24 mouse cellular contexts compared by ENCODE assay signal in genomic region chr12:118128116-118128515, GRCm38 (mm10).
A peak's percentile ranks its signal among the peaks of the same experiment; 100 is the strongest.
DNase-seq lines count a peak whose midpoint lies in the region; ATAC-seq and TF ChIP-seq lines count a peak whose summit lies in the region.
"Had no signal": no experiment of that assay in that cellular context is flagged by ENCODE, and none has a peak within 500 bp of the region (broad histone marks: within the 10 kb centered on the region; RNA-seq: fewer than 3 reads in every experiment).

No protein-coding gene starts in this region.

- H3K27ac ChIP-seq in liver, postnatal 0 days (ENCODE audit: low read depth) = no peak overlapping the region
- H3K27ac ChIP-seq in CH12.LX (ENCODE audit: insufficient read depth, low read depth) = no peak overlapping the region
- H3K27ac ChIP-seq: embryonic facial prominence, embryonic 13.5 days; embryonic facial prominence, embryonic 15.5 days; forebrain, embryonic 10.5 days; forebrain, embryonic 12.5 days had no signal

- no peak for TF ChIP-seq CTCF in liver, postnatal 0 days (IDR thresholded peaks at IDR 0.05; ENCODE audit: low read depth)
- no peak for TF ChIP-seq CTCF in CH12.LX (conservative IDR thresholded peaks at IDR 0.05 in 1 of 2, IDR thresholded peaks at IDR 0.05 in 1 of 2; ENCODE audit: low read depth in 2 of 2, low read length in 2 of 2)

- H3K4me2 ChIP-seq in liver, postnatal 0 days (ENCODE audit: low read depth, low read length) = no peak overlapping the region
- H3K4me2 ChIP-seq in CH12.LX (ENCODE audit: insufficient read depth, low read depth, poor library complexity, severe bottlenecking) = no peak overlapping the region
- H3K4me2 ChIP-seq: embryonic facial prominence, embryonic 13.5 days; embryonic facial prominence, embryonic 15.5 days; forebrain, embryonic 12.5 days had no signal

- no peak for TF ChIP-seq POLR2A in CH12.LX (IDR thresholded peaks at IDR 0.05; ENCODE audit: low read depth, low read length)

- H3K36me3 ChIP-seq in liver, postnatal 0 days (replicated peaks; ENCODE audit: insufficient read depth, low read length) = no peaks in the 10 kb centered on the region
- H3K36me3 ChIP-seq in CH12.LX (replicated peaks in 1 of 2; ENCODE audit: control insufficient read depth in 1 of 2, insufficient read depth in 1 of 2, low read length in 1 of 2) = no peaks in the 10 kb centered on the region
- H3K36me3 ChIP-seq: embryonic facial prominence, embryonic 13.5 days; embryonic facial prominence, embryonic 15.5 days; forebrain, embryonic 10.5 days; forebrain, embryonic 12.5 days had no signal

- H3K79me2 ChIP-seq in CH12.LX (replicated peaks; ENCODE audit: control insufficient read depth, extremely low read depth, insufficient read depth, poor library complexity, severe bottlenecking) = no peaks in the 10 kb centered on the region

- no peaks in the 10 kb centered on the region for H3K27me3 ChIP-seq in liver, postnatal 0 days (ENCODE audit: insufficient read depth, low read length)
- no peaks in the 10 kb centered on the region for H3K27me3 ChIP-seq in CH12.LX (replicated peaks)
- H3K27me3 ChIP-seq: embryonic facial prominence, embryonic 13.5 days; embryonic facial prominence, embryonic 15.5 days; forebrain, embryonic 12.5 days had no signal

- peak; percentile 38; the same call in 1 of the 2 replicates for TF ChIP-seq EP300 in liver, postnatal 0 days (IDR thresholded peaks at IDR 0.05; ENCODE audit: low read depth)
- TF ChIP-seq EP300 in CH12.LX (IDR thresholded peaks at IDR 0.05; ENCODE audit: low read length) = no peak

- no peak overlapping the region for H3K4me3 ChIP-seq in liver, postnatal 0 days (ENCODE audit: low read depth, low read length)
- no peak overlapping the region for H3K4me3 ChIP-seq in CH12.LX (replicated peaks in 1 of 3; ENCODE audit: low read depth in 2 of 3, low read length in 2 of 3, poor library complexity in 1 of 3)
- H3K4me3 ChIP-seq: embryonic facial prominence, embryonic 13.5 days; embryonic facial prominence, embryonic 15.5 days; erythroblast, embryonic 14.5 days; forebrain, embryonic 10.5 days; forebrain, embryonic 12.5 days had no signal

- in situ Hi-C loops in CH12.LX (cut with MboI; ENCODE audit: low pct_ligation_motif_present, low pct_unique_long_range_greater_than_20kb, low sequenced_read_pairs) = no loop called here

- DNase-seq in liver, postnatal 0 days = no peak
- DNase-seq in liver (no peak), CH12.LX (ENCODE audit: extremely low read depth) (peak; percentile 22)
- DNase-seq in spleen, adult 12 weeks (ENCODE audit: low spot score) = no peak
- DNase-seq in thymus, postnatal 14 days = no peak
- DNase-seq: adrenal gland, adult 2 months; adrenal gland, postnatal 10 days; adrenal gland, postnatal 25 days; B cell, adult 2 months; cerebellum, adult 11-12 months; cerebellum, adult 2 months; cerebellum, adult 9-10 months; cerebellum, postnatal 10 days; cerebellum, postnatal 25 days; embryo, embryonic 11 days had no signal

- H3K9me3 ChIP-seq in liver, postnatal 0 days (ENCODE audit: low read length) = no peaks in the 10 kb centered on the region
- no peaks in the 10 kb centered on the region for H3K9me3 ChIP-seq in CH12.LX (replicated peaks; ENCODE audit: low read length)
- H3K9me3 ChIP-seq: embryonic facial prominence, embryonic 13.5 days; embryonic facial prominence, embryonic 15.5 days; forebrain, embryonic 10.5 days; forebrain, embryonic 12.5 days had no signal

- no peak overlapping the region for H3K9ac ChIP-seq in liver, postnatal 0 days (replicated peaks)
- no peak overlapping the region for H3K9ac ChIP-seq in CH12.LX (ENCODE audit: insufficient read depth, low read depth)
- H3K9ac ChIP-seq: embryonic facial prominence, embryonic 13.5 days; embryonic facial prominence, embryonic 15.5 days; forebrain, embryonic 12.5 days had no signal

- dilution Hi-C loops in CH12.LX (cut with MboI; ENCODE audit: extremely low pct_ligation_motif_present, extremely low pct_unique_long_range_greater_than_20kb, low sequenced_read_pairs) = no loop called here

- WGBS in liver, postnatal 0 days (ENCODE audit: insufficient replicate concordance) = 32% methylated on average over 4 of the region's 4 CpGs

- no peak for TF ChIP-seq RAD21 in CH12.LX (IDR thresholded peaks at IDR 0.05; ENCODE audit: low read depth, low read length)

- no peaks in the 10 kb centered on the region for H3K4me1 ChIP-seq in liver, postnatal 0 days (ENCODE audit: insufficient read depth)
- peaks cover 0 to 18% of the 10 kb centered on the region in 2 experiments; a peak in 2 of 4 replicates for H3K4me1 ChIP-seq in CH12.LX (ENCODE audit: control insufficient read depth in 1 of 2, insufficient read depth in 2 of 2)
- H3K4me1 ChIP-seq: embryonic facial prominence, embryonic 13.5 days; embryonic facial prominence, embryonic 15.5 days; forebrain, embryonic 10.5 days; forebrain, embryonic 12.5 days had no signal

- ATAC-seq in liver, postnatal 0 days = 0 out of 2 replicates have a peak, but pooled peaks have one; percentile 36
- peak; percentile 63 for ATAC-seq in megakaryocyte progenitor cell, adult 5-6 weeks (replicated peaks; ENCODE audit: poor library complexity)
- ATAC-seq: CD4-positive, CD25-positive, alpha-beta regulatory T cell, adult 4 months; forebrain, embryonic 14.5 days; forebrain, embryonic 16.5 days had no signal

TF ChIP-seq in CH12.LX, 34 proteins besides CTCF, POLR2A, EP300 and RAD21:
- TF ChIP-seq GABPA (IDR thresholded peaks at IDR 0.05; ENCODE audit: insufficient replicate concordance, low read depth, low read length) (no peak), ELF1 (IDR thresholded peaks at IDR 0.05; ENCODE audit: low read depth, low read length) (no peak), MAFK (IDR thresholded peaks at IDR 0.05; ENCODE audit: insufficient replicate concordance, low read length) (no peak), PAX5 (IDR thresholded peaks at IDR 0.05; ENCODE audit: low read length) (no peak), ZC3H11A (IDR thresholded peaks at IDR 0.05; ENCODE audit: low read depth, low read length) (no peak)
TF ChIP-seq in CH12.LX: peak in this region for 0.
